Mouse (Mus musculus) stomach, embryonic 16.5 days (tissue): ENCODE measurements around the gene Fars2. TPM values are rescaled to one million over a fixed set of nuclear protein-coding genes. Genes with fewer than 3 reads are reported as not detected.
"Not testable (repeated sequence)": the region's sequence is repeated elsewhere in the genome, so short reads cannot be mapped to it uniquely, and the experiment has no call there.

ENCODE experiments used
- ATAC-seq: fragments of 200-750 bp; cut with Nextera tagmentation; 2 replicates; pipeline ENCODE4 v1.8.0; 2017; ENCODE audit warnings: moderate number of reproducible peaks, moderate TSS enrichment; ENCODE audit not compliant: insufficient read depth, low FRiP score
- H3K27ac ChIP-seq: fragments of 300-500 bp; sonication (generic); 2 replicates; pipeline ENCODE4 v1.5.1; 2014; ENCODE audit warnings: low read length
- H3K27me3 ChIP-seq: fragments of 300-500 bp; sonication (generic); 2 replicates; pipeline ENCODE4 v1.6.1; 2014; ENCODE audit warnings: low read length, control low read depth, mixed read lengths; ENCODE audit not compliant: control insufficient read depth, insufficient read depth
- H3K36me3 ChIP-seq: fragments of 300-500 bp; sonication (generic); 2 replicates; pipeline ENCODE4 v1.6.1; 2014; ENCODE audit warnings: low read length; ENCODE audit not compliant: control insufficient read depth, insufficient read depth
- H3K4me1 ChIP-seq: fragments of 300-500 bp; sonication (generic); 2 replicates; pipeline ENCODE4 v1.6.1; 2014; ENCODE audit warnings: low read length, control low read depth, mixed read lengths; ENCODE audit not compliant: control insufficient read depth, insufficient read depth
- H3K4me2 ChIP-seq: fragments of 300-500 bp; sonication (generic); 2 replicates; pipeline ENCODE4 v1.6.1; 2014; ENCODE audit warnings: low read depth, low read length, mixed read lengths
- H3K4me3 ChIP-seq: fragments of 300-500 bp; sonication (generic); replicated peaks from 2 replicates; pipeline ENCODE4 v1.5.1; 2014; ENCODE audit warnings: mild to moderate bottlenecking, low read length
- H3K9ac ChIP-seq: fragments of 300-500 bp; sonication (generic); 2 replicates; pipeline ENCODE4 v1.6.1; 2014; ENCODE audit warnings: low read length
- H3K9me3 ChIP-seq: fragments of 300-500 bp; sonication (generic); replicated peaks from 2 replicates; pipeline ENCODE4 v1.6.1; 2016; ENCODE audit warnings: low read length, control low read depth; ENCODE audit not compliant: control insufficient read depth
- WGBS: fragments of 180-500 bp; shearing (Covaris S2); extraction: QIAGEN DNeasy Blood & Tissue Kit; methylation state at CpG from one replicate; pipeline ENCODE4 v1.1.7; 2014; 5-methylcytosine and 5-hydroxymethylcytosine counted together
- polyA plus RNA-seq: library from polyadenylated mRNA; unstranded; fragments of >200 nt; fragmentation: Nextera tagmentation; extraction: Ambion mirVana; gene quantifications from 2 replicates; pipeline ENCODE4 v1.2.1, GENCODE M21; 2015

Gene Fars2
- polyA plus RNA-seq, 1 experiment from 2014 or later: 34.6 TPM

DNA sequence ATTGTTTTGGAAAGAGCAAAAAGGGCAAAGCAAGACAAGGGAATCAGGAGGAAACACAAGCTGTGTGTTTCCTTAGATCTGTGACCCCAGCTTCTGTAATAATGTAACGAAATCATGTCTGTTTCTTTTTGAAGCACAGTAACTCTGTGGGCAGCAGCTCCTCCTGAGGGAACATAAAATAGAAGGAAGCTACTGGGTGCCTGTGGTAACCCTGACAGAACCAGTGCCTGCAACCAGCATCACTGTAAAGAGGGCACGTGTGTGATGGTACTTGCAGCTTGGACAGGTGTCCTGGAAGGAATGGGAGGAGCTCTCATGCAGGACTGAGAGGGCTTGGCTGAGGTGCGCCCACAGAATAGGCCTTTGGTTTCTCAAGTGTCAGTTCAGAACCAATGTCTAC lies 305.2 kb downstream of the Fars2 start:
- WGBS: 70% methylated on average over 3 of the region's 3 CpGs
- Histone ChIP-seq H3K27me3 (no peaks in the 10 kb centered on the region), H3K4me1 (no peaks in the 10 kb centered on the region), H3K4me3 (no peak overlapping the region), H3K4me2 (no peak overlapping the region), H3K9ac (no peak overlapping the region), H3K36me3 (no peaks in the 10 kb centered on the region), H3K9me3 (no peaks in the 10 kb centered on the region), H3K27ac (no peak overlapping the region)
- no peak for ATAC-seq

DNA sequence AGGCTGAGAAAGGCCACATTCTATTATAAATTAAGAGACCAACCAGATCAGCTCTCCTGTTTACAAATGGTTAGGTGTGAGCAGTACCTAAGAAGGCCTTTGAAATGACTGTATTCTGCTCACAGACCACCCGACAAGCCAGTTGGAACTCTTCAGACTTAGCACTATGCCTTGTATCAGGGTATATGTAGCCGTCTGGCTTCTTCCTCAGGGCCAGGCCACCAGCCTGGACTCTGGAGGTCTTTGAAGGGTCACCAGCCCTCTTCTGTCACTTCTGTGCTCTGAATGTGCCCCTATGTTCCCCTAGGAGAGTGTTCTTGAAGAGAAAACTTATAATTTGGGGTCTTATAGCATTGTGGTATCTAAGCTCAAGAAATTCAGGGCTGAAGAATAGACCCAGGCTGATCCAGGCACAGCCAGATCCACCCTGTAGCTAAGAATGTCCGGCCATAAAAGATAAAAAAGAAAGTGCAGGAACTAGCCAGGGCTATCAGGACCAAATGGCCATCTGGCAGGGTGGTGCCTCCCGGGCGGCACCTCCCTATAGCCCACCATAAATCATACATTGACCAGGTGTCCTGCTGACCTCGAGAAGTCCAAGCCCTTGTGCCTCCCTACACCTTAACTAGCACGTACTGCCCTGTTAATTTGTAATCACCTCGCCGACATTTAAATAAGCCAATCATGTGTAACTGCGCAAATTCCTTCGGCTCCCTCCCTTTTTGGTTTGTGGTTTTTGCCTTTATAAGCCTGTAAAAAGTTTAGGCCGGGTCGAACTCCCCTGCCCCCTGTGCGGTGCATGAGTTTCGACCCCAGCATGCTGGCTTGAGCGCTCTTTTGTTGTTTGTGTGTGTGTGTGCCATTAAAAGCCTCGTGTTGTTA lies 308.9 kb downstream of the Fars2 start:
- not testable (repeated sequence) for ATAC-seq, H3K4me1 ChIP-seq, H3K27me3 ChIP-seq, H3K9ac ChIP-seq, H3K4me2 ChIP-seq, H3K4me3 ChIP-seq, H3K36me3 ChIP-seq, H3K9me3 ChIP-seq, H3K27ac ChIP-seq
- 70% methylated on average over 17 of the region's 17 CpGs for WGBS

GRCm38 (mm10) chr13:36429500-36430189 lies 312.4 kb downstream of the Fars2 start:
- H3K27ac ChIP-seq: no peak overlapping the region
- no peaks in the 10 kb centered on the region for H3K27me3 ChIP-seq
- no peaks in the 10 kb centered on the region for H3K4me1 ChIP-seq
- H3K9ac ChIP-seq: no peak overlapping the region
- H3K4me2 ChIP-seq: no peak overlapping the region
- no peak overlapping the region for H3K4me3 ChIP-seq
- H3K9me3 ChIP-seq: no peaks in the 10 kb centered on the region
- ATAC-seq: no peak
- 67% methylated on average over 7 of the region's 7 CpGs for WGBS
- no peaks in the 10 kb centered on the region for H3K36me3 ChIP-seq

DNA sequence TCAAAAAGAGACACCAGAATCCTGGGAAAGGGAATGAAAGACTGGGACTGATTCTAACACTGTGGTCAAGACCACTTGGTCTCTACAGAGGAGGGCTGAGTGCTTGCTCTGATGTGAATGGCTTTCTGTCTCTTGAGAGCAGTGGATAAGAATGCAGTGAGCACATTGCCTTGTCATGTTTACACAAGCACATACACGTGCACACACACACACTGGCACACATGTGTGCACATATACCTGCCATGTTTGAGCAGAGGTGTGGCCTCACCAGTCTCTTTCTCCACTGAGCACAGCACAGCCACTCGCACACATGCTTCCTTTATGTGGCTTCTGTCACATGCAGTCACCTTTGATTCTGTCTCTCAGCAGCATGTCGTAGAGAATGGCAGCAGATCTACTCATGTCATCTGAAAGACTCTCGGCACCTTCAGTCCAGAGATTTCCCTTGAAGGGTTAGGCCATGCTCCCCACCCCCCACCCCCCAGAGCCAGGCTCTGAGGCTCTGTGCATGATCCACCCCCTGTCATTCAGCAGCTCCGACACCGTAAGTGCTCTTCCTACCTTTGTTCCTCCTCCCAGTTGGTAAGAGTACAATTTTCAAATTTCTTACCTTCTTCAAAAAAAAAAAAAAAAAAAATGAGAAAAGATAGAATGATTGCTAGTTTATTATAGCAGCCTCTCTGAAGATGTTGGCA lies 313.4 kb downstream of the Fars2 start:
- no peaks in the 10 kb centered on the region for H3K9me3 ChIP-seq
- H3K9ac ChIP-seq: no peak overlapping the region
- ATAC-seq: no peak
- no peak overlapping the region for H3K4me2 ChIP-seq
- no peaks in the 10 kb centered on the region for H3K36me3 ChIP-seq
- no peak overlapping the region for H3K27ac ChIP-seq
- 68% methylated on average over 6 of the region's 6 CpGs for WGBS
- no peaks in the 10 kb centered on the region for H3K27me3 ChIP-seq
- H3K4me1 ChIP-seq: no peaks in the 10 kb centered on the region
- H3K4me3 ChIP-seq: no peak overlapping the region

DNA sequence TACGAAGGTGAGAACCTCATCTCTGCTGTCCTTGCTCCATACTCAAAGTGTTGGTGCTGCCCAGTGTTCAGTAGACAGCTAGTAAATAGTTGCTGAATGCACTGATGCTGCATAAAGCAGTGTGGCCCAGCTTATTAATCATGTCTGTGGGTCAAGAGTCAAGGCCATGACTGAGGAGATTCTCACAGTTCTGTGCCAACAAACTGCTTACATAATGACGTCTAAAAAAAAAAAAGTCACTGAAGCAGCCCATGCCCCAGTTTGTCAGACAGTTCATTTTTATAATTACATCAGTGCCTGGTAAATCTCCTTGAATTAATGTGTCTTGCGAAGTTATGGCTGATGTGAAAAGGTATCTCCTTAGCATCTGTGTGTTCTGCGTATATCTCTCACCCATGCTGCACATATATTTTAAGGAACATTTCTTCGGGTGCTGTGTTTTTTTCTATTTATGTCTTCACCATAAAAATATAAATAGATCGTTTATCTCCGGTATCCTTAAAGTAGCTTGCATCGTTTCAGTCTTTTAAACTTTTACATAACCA lies 314.8 kb downstream of the Fars2 start:
- H3K4me1 ChIP-seq: no peaks in the 10 kb centered on the region
- H3K27ac ChIP-seq: no peak overlapping the region
- no peaks in the 10 kb centered on the region for H3K36me3 ChIP-seq
- no peak overlapping the region for H3K4me2 ChIP-seq
- no peaks in the 10 kb centered on the region for H3K9me3 ChIP-seq
- no peak overlapping the region for H3K4me3 ChIP-seq
- no peaks in the 10 kb centered on the region for H3K27me3 ChIP-seq
- no peak overlapping the region for H3K9ac ChIP-seq
- no peak for ATAC-seq
- 73% methylated on average over 8 of the region's 8 CpGs for WGBS

DNA sequence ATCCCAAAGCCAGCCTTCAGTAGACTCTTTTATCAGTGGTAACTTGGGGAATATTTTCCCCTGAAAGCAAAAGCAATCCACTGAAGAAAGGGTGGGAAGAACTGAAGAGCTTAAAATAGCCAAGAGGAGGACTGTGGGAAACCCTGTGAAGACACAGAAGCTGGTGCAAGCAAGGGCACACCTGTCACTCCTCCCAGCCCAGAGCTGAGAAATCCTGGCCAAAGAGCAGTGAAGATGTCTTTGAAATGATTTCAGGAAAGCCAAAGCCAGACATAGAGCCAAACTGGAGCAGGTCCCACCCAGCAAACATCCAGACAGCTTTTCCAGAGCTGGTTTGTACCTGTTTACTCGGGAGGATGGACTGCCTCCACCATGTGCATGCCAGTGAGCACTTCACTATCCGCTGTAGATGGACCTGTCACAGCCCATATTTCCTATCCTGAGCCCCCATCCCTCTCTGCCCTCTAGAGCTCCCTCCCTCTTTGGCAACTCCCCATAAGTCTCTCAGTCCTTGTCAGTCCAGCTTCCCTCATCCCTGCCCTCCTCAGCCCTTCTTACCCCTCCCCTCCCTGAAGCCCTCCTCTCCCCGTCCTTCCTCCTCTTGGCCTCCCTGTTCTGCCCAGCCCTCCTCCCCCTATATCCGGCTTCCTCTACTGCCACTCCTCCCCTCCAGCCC lies 327.7 kb downstream of the Fars2 start:
- no peaks in the 10 kb centered on the region for H3K36me3 ChIP-seq
- no peaks in the 10 kb centered on the region for H3K4me1 ChIP-seq
- no peak overlapping the region for H3K27ac ChIP-seq
- H3K9me3 ChIP-seq: no peaks in the 10 kb centered on the region
- H3K4me3 ChIP-seq: no peak overlapping the region
- H3K4me2 ChIP-seq: no peak overlapping the region
- WGBS: 50% methylated on average over 4 of the region's 4 CpGs
- ATAC-seq: no peak
- no peak overlapping the region for H3K9ac ChIP-seq
- no peaks in the 10 kb centered on the region for H3K27me3 ChIP-seq

DNA sequence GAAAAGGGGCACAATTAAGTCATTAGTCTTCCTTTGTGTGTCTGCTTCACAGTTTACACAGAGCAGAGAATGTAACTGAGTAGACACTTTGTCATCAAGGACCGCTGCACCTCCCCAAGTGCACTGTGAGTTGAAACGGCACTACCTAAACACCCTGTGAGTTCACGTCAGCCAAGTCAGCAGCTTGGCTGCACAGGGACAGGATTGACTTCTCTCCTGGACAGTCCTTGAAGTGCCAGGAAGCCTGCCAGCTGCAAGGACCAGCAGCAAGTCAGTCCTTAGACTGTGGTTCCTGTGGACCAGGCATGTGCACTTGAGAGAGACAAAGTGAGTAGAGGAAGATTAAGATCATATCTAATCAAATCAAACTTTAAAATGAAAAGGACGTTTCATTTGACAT lies 330.7 kb downstream of the Fars2 start:
- WGBS: 35% methylated on average over 4 of the region's 4 CpGs
- no peak for ATAC-seq

DNA sequence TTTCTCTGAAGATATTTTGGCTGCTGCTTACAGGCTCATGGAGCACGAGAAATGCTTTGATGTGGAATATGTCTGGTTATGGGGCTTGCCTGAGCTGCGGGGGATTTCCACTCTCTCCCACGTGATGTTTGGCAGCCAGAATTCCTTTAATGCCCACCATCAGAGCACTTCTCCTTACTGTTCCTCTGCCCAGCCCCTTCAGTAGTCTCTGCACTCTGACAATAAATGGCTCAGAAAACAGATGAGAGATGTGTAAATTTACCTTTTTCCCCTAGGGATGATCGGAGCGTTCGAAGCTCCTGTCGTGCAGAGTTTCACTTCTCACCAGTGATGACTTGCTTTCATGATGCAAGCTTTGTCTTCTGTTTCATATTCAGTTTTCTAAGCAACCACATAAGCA lies 331.4 kb downstream of the Fars2 start:
- WGBS: 66% methylated on average over 7 of the region's 7 CpGs
- ATAC-seq: no peak
- H3K36me3 ChIP-seq: no peaks in the 10 kb centered on the region

More for the DNA sequence above, 330.7 kb downstream of the Fars2 start:
- Histone ChIP-seq H3K9ac (no peak overlapping the region), H3K27me3 (no peaks in the 10 kb centered on the region), H3K9me3 (no peaks in the 10 kb centered on the region), H3K4me3 (no peak overlapping the region), H3K4me1 (no peaks in the 10 kb centered on the region), H3K36me3 (no peaks in the 10 kb centered on the region), H3K27ac (no peak overlapping the region), H3K4me2 (no peak overlapping the region)

More for the DNA sequence above, 331.4 kb downstream of the Fars2 start:
- no peaks in the 10 kb centered on the region for H3K9me3 ChIP-seq
- H3K27ac ChIP-seq: no peak overlapping the region
- H3K27me3 ChIP-seq: no peaks in the 10 kb centered on the region
- no peak overlapping the region for H3K9ac ChIP-seq
- H3K4me1 ChIP-seq: no peaks in the 10 kb centered on the region
- no peak overlapping the region for H3K4me2 ChIP-seq
- no peak overlapping the region for H3K4me3 ChIP-seq
